Mouse (Mus musculus) heart, postnatal 0 days (tissue): ENCODE results near the gene Trim67. TPM values are rescaled to one million over a fixed set of nuclear protein-coding genes. Genes with fewer than 3 reads are reported as not detected.

Experiments used
- ATAC-seq: fragments of 200-750 bp; cut with Nextera tagmentation; 2 replicates; pipeline ENCODE4 v1.8.0; 2017; ENCODE audit warnings: low read depth, moderate number of reproducible peaks, moderate library complexity; ENCODE audit not compliant: insufficient read depth
- DNase-seq: peaks from one replicate; pipeline ENCODE4 v3.0.0-alpha.2; 2016; ENCODE audit warnings: low spot score
- H3K27ac ChIP-seq: fragments of 300-500 bp; sonication (generic); 2 replicates; pipeline ENCODE4 v1.5.1; 2014; ENCODE audit warnings: low read depth, mild to moderate bottlenecking
- H3K27me3 ChIP-seq: fragments of 300-500 bp; sonication (generic); 2 replicates; pipeline ENCODE4 v1.6.1; 2014; ENCODE audit warnings: low read length, mixed read lengths; ENCODE audit not compliant: control insufficient read depth, insufficient read depth
- H3K36me3 ChIP-seq: fragments of 300-500 bp; sonication (generic); replicated peaks from 2 replicates; pipeline ENCODE4 v1.6.1; 2014; ENCODE audit warnings: low read length, mixed read lengths; ENCODE audit not compliant: control insufficient read depth, insufficient read depth
- H3K4me1 ChIP-seq: fragments of 300-500 bp; sonication (generic); 2 replicates; pipeline ENCODE4 v1.6.1; 2014; ENCODE audit warnings: antibody characterized with exemption; ENCODE audit not compliant: control insufficient read depth, insufficient read depth
- H3K4me2 ChIP-seq: fragments of 300-500 bp; sonication (generic); 2 replicates; pipeline ENCODE4 v1.6.1; 2014; ENCODE audit warnings: low read depth, mild to moderate bottlenecking, low read length, moderate library complexity
- H3K4me3 ChIP-seq: fragments of 300-500 bp; sonication (generic); 2 replicates; pipeline ENCODE4 v1.5.1; 2014; ENCODE audit warnings: low read depth, low read length
- H3K9ac ChIP-seq: fragments of 300-500 bp; sonication (generic); replicated peaks from 2 replicates; pipeline ENCODE4 v1.6.1; 2014; ENCODE audit warnings: low read depth, low read length, mixed read lengths
- H3K9me3 ChIP-seq: fragments of 300-500 bp; sonication (generic); replicated peaks from 2 replicates; pipeline ENCODE4 v1.6.1; 2016; ENCODE audit warnings: low read length; ENCODE audit not compliant: control insufficient read depth
- CTCF ChIP-seq: IDR thresholded peaks from 2 replicates; pipeline ENCODE4 v1.5.1; 2016; ENCODE audit warnings: antibody characterized with exemption, control low read depth, low read depth
- EP300 ChIP-seq: IDR thresholded peaks from 2 replicates; pipeline ENCODE4 v1.6.1; 2016; ENCODE audit warnings: antibody characterized with exemption, low read depth
- WGBS: fragments of 180-500 bp; shearing (Covaris S2); extraction: QIAGEN DNeasy Blood & Tissue Kit; methylation state at CpG from one replicate; pipeline ENCODE4 v1.1.7; 2014; 5-methylcytosine and 5-hydroxymethylcytosine counted together
- polyA plus RNA-seq: library from polyadenylated mRNA; unstranded; fragments of >200 nt; fragmentation: Nextera tagmentation; extraction: Ambion mirVana; gene quantifications from 2 replicates; pipeline ENCODE4 v1.2.1, GENCODE M21; 2015
- total RNA-seq: library from RNA; depleted of rRNA; stranded (reverse); fragments of >200 nt; gene quantifications from 2 replicates; pipeline ENCODE4 v1.2.3, GENCODE M21; 2014; ENCODE audit warnings: low replicate concordance; rRNA removed

The Trim67 gene
- total RNA-seq (0.04 and 0.08 TPM in 2 replicates), polyA plus RNA-seq (0.07 and 0.08 TPM in 2 replicates)

- no peaks in the 10 kb centered on the region for H3K36me3 ChIP-seq
- H3K27me3 ChIP-seq, result peaks cover 60% of the 10 kb centered on the region
These were observed at the start of gene Trim67 for GRCm38 (mm10) chr8:124792708-124793107. Gene Trim67, plus strand, starts transcription at chr8:124793092.

DNA sequence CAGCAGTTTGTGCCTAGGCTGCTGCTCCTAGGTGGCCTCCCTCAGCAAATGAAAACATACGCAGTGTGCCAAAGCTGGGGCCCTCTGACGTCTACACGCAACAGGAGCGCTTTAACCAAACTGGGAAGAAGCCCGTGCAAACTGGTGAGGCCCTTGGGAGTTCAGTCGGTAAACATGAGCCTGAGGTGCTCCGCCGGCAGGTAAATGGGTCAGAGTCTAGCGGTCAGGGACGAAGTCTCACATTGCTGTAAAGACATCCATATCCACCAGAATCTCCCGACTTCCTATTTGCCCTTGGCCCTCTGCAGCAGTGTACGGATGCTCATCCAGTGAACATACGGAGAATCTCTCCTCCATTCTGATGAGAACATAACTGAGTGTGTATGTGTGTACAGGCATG lies 46.2 kb upstream of the Trim67 start:
- ATAC-seq (no peak), DNase-seq (no peak)
- TF ChIP-seq CTCF (no peak), EP300 (no peak)
- Histone ChIP-seq H3K9ac (no peak overlapping the region), H3K36me3 (no peaks in the 10 kb centered on the region), H3K4me1 (no peaks in the 10 kb centered on the region), H3K4me3 (no peak overlapping the region), H3K27ac (no peak overlapping the region), H3K4me2 (no peak overlapping the region), H3K9me3 (no peaks in the 10 kb centered on the region), H3K27me3 (peaks cover 19% of the 10 kb centered on the region)
- WGBS, result 74% methylated on average over 13 of the region's 13 CpGs

More at GRCm38 (mm10) chr8:124792708-124793107, at the start of gene Trim67:
- Histone ChIP-seq H3K9me3 (no peaks in the 10 kb centered on the region), H3K4me1 (peaks cover 21% of the 10 kb centered on the region), H3K4me2 (peak within 1 kb of the TSS; percentile 97), H3K27ac (no peak within 1 kb of the TSS), H3K4me3 (peak within 1 kb of the TSS; percentile 59), H3K9ac (no peak within 1 kb of the TSS)
- ATAC-seq, result peak; percentile 73
- WGBS, result under 1% methylated on average over 39 of the region's 39 CpGs
- TF ChIP-seq CTCF (no peak), EP300 (no peak)
- DNase-seq, result peak; percentile 35

- under 1% methylated on average over 31 of the region's 31 CpGs for WGBS
These were observed 41.7 kb upstream of the Trim67 start for GRCm38 (mm10) chr8:124751191-124751590.

GRCm38 (mm10) chr8:124751709-124752173 lies 41.2 kb upstream of the Trim67 start, which contains the start of gene Fam89a:
Gene Fam89a, minus strand, starts transcription at chr8:124751832.
- under 1% methylated on average over 37 of the region's 41 CpGs for whole genome bisulfite sequencing
- no peaks in the 10 kb centered on the region for H3K4me1 ChIP-seq
- ATAC-seq, result peak; percentile 49
- H3K9ac ChIP-seq, result peak within 1 kb of the TSS; percentile 33; the same call in 1 of the 2 replicates
- H3K27ac ChIP-seq, result no peak within 1 kb of the TSS
- no peaks in the 10 kb centered on the region for H3K9me3 ChIP-seq
- TF ChIP-seq EP300 (no peak), CTCF (no peak)
- peak within 1 kb of the TSS; percentile 71 for H3K4me3 ChIP-seq
- H3K4me2 ChIP-seq, result peak within 1 kb of the TSS; percentile 96
- peaks cover 35% of the 10 kb centered on the region for H3K27me3 ChIP-seq
- no peaks in the 10 kb centered on the region for H3K36me3 ChIP-seq
- peak; percentile 17 for DNase-seq

More at GRCm38 (mm10) chr8:124751191-124751590, 41.7 kb upstream of the Trim67 start:
- H3K9ac ChIP-seq, result peak overlapping the region; percentile 33; the same call in 1 of the 2 replicates
- peak overlapping the region; percentile 71 for H3K4me3 ChIP-seq
- no peaks in the 10 kb centered on the region for H3K9me3 ChIP-seq
- H3K27ac ChIP-seq, result no peak overlapping the region
- ATAC-seq (peak; percentile 25; the same call in 1 of the 2 replicates), DNase-seq (no peak)
- H3K36me3 ChIP-seq, result no peaks in the 10 kb centered on the region
- no peak for TF ChIP-seq EP300
- no peak for TF ChIP-seq CTCF
- no peaks in the 10 kb centered on the region for H3K4me1 ChIP-seq
- peaks cover 35% of the 10 kb centered on the region for H3K27me3 ChIP-seq
- H3K4me2 ChIP-seq, result peak overlapping the region; percentile 96

DNA sequence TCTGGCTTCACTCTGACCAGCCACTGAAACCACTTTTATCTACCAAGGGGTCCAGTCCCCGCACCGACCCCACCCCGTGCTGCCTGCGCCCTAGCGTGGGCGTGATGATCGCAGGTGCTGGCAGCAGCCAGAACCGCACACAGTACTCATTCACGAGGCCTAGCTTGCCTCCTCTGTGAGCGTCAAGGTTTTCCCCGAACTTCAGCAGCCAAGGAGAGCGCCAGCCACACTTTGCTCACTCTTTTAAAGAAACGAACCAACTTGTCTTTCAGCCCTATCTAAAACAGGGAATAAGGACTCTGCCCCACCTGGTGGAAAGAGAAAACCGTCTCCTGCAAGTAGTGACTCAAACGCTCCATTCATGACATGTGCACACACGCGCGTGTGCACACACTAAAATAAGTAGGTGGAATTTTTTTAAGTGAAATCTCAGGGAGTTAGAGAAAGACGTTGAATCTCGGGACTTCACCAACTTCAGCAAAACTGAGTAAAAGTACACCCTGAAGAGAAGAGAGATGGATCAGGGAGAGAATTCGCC lies 40.5 kb upstream of the Trim67 start:
- Histone ChIP-seq H3K27me3 (peaks cover 35% of the 10 kb centered on the region), H3K36me3 (no peaks in the 10 kb centered on the region), H3K9me3 (no peaks in the 10 kb centered on the region), H3K27ac (no peak overlapping the region), H3K9ac (no peak overlapping the region), H3K4me3 (no peak overlapping the region), H3K4me2 (no peak overlapping the region), H3K4me1 (no peaks in the 10 kb centered on the region)
- ATAC-seq (no peak), DNase-seq (no peak)
- TF ChIP-seq CTCF (no peak), EP300 (no peak)
- WGBS, result 53% methylated on average over 21 of the region's 21 CpGs
